Mouse (Mus musculus) liver, embryonic 11.5 days (tissue): ENCODE measurements around the gene Ccdc40. TPM values are rescaled to one million over a fixed set of nuclear protein-coding genes. Genes with fewer than 3 reads are reported as not detected.

Experiments
- ATAC-seq: fragments of 200-750 bp; cut with Nextera tagmentation; replicated peaks from 2 replicates; pipeline ENCODE4 v1.8.0; 2017; ENCODE audit warnings: moderate number of reproducible peaks, mild to moderate bottlenecking, moderate TSS enrichment, moderate library complexity; ENCODE audit not compliant: low FRiP score
- DNase-seq: peaks from one replicate; pipeline ENCODE4 v3.0.0-alpha.2; 2017; ENCODE audit warnings: low spot score
- H3K27ac ChIP-seq: fragments of 300-500 bp; sonication (generic); 2 replicates; pipeline ENCODE4 v1.5.1; 2014; ENCODE audit warnings: mild to moderate bottlenecking, low read depth, low read length, control low read depth
- H3K27me3 ChIP-seq: fragments of 300-500 bp; sonication (generic); replicated peaks from 2 replicates; pipeline ENCODE4 v1.6.1; 2014; ENCODE audit warnings: low read length, mixed read lengths; ENCODE audit not compliant: control insufficient read depth, insufficient read depth
- H3K36me3 ChIP-seq: fragments of 300-500 bp; sonication (generic); 2 replicates; pipeline ENCODE4 v1.6.1; 2014; ENCODE audit warnings: mild to moderate bottlenecking, low read length, moderate library complexity, mixed read lengths; ENCODE audit not compliant: control insufficient read depth, insufficient read depth
- H3K4me1 ChIP-seq: fragments of 300-500 bp; sonication (generic); replicated peaks from 2 replicates; pipeline ENCODE4 v1.6.1; 2014; ENCODE audit warnings: low read length, mixed read lengths; ENCODE audit not compliant: control insufficient read depth, insufficient read depth
- H3K4me2 ChIP-seq: fragments of 300-500 bp; sonication (generic); 2 replicates; pipeline ENCODE4 v1.6.1; 2014; ENCODE audit warnings: mild to moderate bottlenecking, control low read depth, moderate library complexity
- H3K4me3 ChIP-seq: fragments of 300-500 bp; sonication (generic); 2 replicates; pipeline ENCODE4 v1.5.1; 2014; ENCODE audit warnings: low read depth, low read length, control low read depth
- H3K9ac ChIP-seq: fragments of 300-500 bp; sonication (generic); 2 replicates; pipeline ENCODE4 v1.6.1; 2014; ENCODE audit warnings: low read depth, low read length, control low read depth
- H3K9me3 ChIP-seq: fragments of 300-500 bp; sonication (generic); 2 replicates; pipeline ENCODE4 v1.6.1; 2016; ENCODE audit warnings: low read length, inconsistent platforms, mixed read lengths; ENCODE audit not compliant: control insufficient read depth
- WGBS: fragments of 180-500 bp; shearing (Covaris S2); extraction: QIAGEN DNeasy Blood & Tissue Kit; methylation state at CpG from one replicate; pipeline ENCODE4 v1.1.7; 2014; 5-methylcytosine and 5-hydroxymethylcytosine counted together
- polyA plus RNA-seq: library from polyadenylated mRNA; unstranded; fragments of >200 nt; fragmentation: Nextera tagmentation; extraction: Ambion mirVana; gene quantifications from 2 replicates; pipeline ENCODE4 v1.2.1, GENCODE M21; 2014

Ccdc40 gene
- polyA plus RNA-seq, 1 experiment from 2014 or later, result 4.1 TPM

DNA sequence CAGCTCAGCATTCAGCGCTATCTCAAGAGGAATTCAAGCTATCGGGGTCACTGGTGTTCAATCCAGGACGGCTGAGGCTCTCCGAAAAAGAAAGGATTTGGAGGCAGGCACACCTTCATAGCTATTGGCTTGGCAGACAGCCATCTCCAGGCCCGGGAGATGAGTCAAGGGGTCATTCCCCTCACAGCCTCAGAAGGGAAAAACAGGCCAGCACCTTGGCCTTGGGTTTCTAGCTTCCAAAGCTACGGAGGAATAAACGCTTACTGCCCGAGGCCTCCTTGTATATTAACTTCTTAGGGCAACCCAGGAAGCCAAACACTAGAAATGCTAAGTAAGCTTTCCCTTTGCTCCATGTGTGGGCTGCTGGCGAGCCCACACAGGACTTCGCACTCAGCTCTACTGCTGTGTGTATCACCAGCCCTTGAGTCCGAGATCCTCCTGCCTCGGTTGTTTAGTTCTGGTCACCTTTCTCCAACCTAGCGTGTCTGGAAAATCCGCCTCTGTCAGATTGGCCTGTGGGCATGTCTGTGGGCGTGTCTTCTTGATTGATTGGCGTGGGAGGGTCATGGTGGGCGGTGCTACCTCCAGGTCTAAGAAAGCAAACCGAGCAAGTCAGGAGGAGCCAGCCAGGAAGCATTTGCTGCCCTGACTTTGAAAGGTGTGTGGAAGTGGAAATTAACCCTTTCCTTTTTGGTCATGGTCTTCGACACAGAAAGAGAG, 15.0 kb upstream of the Ccdc40 start:
- Histone ChIP-seq H3K4me1 (peaks cover 24% of the 10 kb centered on the region), H3K36me3 (0 out of 2 replicates have a peak, but pooled peaks cover 4% of the 10 kb centered on the region), H3K9me3 (no peaks in the 10 kb centered on the region), H3K9ac (no peak overlapping the region), H3K27ac (no peak overlapping the region), H3K4me3 (no peak overlapping the region), H3K4me2 (no peak overlapping the region), H3K27me3 (no peaks in the 10 kb centered on the region)
- no peak for ATAC-seq
- no peak for DNase-seq
- WGBS, result 56% methylated on average over 19 of the region's 19 CpGs

DNA sequence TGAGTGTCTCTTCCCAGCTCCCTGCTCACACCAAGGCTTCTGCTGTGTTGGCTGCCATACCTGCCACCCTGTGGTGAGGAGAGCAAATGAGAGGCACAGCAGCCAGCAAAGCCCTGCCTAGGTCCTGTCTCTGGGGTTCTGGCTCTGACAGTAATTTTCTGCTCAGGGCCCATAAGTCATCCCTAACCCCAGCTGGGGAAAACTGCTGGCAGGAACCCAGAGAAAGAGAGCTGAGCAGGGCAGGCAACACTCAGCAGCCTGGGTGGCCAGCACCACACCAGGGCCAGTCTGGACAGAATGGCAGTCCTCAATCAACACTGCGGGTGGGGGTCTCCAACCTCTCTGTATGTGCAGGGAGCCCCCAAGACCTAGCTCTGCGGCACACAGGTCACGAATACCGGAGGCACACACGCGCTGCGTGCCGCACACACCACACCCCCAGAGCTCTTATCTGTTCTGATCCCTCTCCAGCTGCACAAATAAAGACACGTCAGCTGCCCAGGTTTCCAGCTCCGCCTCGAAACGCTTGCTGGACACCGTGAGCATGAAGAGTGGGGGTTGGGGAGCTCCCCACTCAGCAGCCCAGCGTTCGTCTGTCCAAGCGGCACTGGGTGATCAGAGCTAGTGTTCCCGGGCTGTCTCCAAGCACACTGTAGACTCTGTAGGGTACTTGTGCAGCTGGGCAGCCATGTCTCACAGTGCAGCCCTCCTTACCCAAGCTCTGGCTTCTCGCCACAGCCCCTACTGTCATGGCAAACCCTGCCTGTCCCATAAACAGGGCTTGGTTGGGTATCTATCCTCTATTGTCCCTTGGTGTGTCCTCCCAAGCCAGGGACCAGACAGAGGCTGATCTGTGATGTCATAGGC, 13.1 kb upstream of the Ccdc40 start:
- H3K27ac ChIP-seq, result peak overlapping the region; percentile 72
- no peaks in the 10 kb centered on the region for H3K36me3 ChIP-seq
- DNase-seq (peak; percentile 70), ATAC-seq (peak; percentile 85)
- 9% methylated on average over 18 of the region's 18 CpGs for WGBS
- no peaks in the 10 kb centered on the region for H3K27me3 ChIP-seq
- H3K4me3 ChIP-seq, result peak overlapping the region; percentile 37
- H3K9ac ChIP-seq, result peak overlapping the region; percentile 50; the same call in 1 of the 2 replicates
- no peaks in the 10 kb centered on the region for H3K9me3 ChIP-seq
- H3K4me2 ChIP-seq, result peak overlapping the region; percentile 52
- peaks cover 31% of the 10 kb centered on the region for H3K4me1 ChIP-seq

DNA sequence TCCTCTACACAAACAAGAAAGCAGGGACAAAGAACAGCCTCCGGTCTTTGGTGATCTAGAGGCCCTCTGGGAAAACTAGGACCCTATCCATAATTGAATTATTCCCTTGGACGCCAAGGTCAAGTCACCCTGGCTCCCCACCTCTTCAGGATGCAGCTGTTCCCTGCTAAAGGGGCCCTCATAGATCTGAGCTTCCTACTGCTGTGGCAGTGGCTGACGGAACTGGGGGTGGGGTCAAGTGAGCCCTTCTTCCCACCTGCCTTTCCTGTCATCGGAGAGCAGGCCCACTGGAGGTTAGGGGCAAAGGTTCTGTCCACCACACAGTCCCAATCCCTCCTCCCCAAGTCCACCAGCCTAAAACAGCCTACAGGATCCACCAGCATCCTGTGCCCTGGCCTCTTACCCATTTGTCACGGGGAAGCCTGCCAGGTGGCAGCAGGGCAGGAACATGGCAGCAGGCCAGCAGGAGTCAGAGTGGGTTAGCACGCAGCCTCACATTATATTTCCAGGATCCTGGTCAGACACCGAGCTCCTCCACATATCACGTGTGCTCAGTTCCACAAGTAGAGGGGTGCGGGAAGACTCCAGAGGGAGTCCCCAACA, 12.4 kb upstream of the Ccdc40 start:
- Histone ChIP-seq H3K4me3 (peak overlapping the region; percentile 37; the same call in 1 of the 2 replicates), H3K4me1 (peaks cover 33% of the 10 kb centered on the region), H3K4me2 (peak overlapping the region; percentile 52), H3K9me3 (no peaks in the 10 kb centered on the region), H3K27me3 (no peaks in the 10 kb centered on the region), H3K9ac (peak overlapping the region; percentile 50; the same call in 1 of the 2 replicates), H3K36me3 (no peaks in the 10 kb centered on the region), H3K27ac (peak overlapping the region; percentile 72)
- WGBS, result 52% methylated on average over 9 of the region's 9 CpGs
- no peak for DNase-seq
- peak; percentile 30 for ATAC-seq

DNA sequence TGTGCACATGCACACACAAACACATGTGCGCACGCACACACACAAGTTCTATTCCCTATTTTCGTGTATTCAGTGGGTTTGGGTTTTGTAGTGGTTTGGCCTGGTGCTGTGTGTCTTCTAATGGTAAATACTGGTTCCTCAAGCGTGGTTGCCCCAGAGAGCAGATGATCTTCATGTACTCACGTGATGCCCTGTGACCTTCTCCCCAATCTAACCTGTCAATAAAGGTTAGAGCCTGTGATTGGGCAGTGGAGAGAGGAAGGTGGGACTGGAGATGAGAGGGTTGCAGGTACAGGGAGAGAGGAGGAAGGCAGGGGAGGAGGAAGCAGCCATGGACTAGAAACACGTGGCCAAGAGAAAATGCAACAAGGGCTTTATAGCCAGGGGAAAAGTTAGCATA, 10.5 kb upstream of the Ccdc40 start:
- no peaks in the 10 kb centered on the region for H3K9me3 ChIP-seq
- no peaks in the 10 kb centered on the region for H3K27me3 ChIP-seq
- H3K9ac ChIP-seq, result no peak overlapping the region
- ATAC-seq (no peak), DNase-seq (no peak)
- 82% methylated on average over 6 of the region's 6 CpGs for WGBS
- H3K4me3 ChIP-seq, result no peak overlapping the region
- H3K27ac ChIP-seq, result no peak overlapping the region
- H3K4me1 ChIP-seq, result peaks cover 33% of the 10 kb centered on the region
- no peaks in the 10 kb centered on the region for H3K36me3 ChIP-seq
- no peak overlapping the region for H3K4me2 ChIP-seq

DNA sequence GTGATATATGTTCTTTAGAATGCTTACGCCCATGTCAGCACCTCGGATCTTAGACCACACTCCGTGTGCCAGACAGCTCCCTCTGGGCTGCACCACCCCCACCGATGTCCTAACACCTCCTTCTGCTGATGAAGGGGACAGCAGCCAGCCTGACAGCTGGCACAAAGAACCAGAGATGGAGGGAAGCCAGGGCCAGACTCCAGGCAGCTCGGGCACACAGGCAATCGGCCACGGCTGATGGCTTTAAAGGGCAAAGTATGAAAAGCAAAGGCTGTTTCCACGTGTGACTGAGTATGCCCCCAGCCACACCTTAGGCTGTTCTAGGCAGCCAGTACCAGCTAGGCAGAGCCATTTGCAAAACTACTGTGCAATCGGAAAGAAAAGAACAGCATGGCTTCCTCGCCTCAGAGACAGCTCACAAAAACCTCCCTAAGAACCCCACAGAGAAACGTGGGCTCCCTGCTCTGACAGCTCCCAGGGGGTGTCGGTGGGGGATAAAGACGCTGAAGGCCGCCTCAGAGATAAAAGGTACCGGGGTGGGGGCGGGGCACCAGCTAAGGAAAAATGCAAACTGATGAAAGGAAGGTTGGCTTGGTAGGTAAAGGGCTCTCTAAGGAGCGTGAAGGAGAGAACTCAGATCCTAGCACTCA, 8.4 kb upstream of the Ccdc40 start:
- Histone ChIP-seq H3K9me3 (no peaks in the 10 kb centered on the region), H3K27ac (no peak overlapping the region), H3K4me1 (peaks cover 27% of the 10 kb centered on the region), H3K27me3 (no peaks in the 10 kb centered on the region), H3K9ac (no peak overlapping the region), H3K4me3 (no peak overlapping the region), H3K4me2 (no peak overlapping the region), H3K36me3 (no peaks in the 10 kb centered on the region)
- DNase-seq (no peak), ATAC-seq (no peak)
- 35% methylated on average over 17 of the region's 17 CpGs for WGBS

DNA sequence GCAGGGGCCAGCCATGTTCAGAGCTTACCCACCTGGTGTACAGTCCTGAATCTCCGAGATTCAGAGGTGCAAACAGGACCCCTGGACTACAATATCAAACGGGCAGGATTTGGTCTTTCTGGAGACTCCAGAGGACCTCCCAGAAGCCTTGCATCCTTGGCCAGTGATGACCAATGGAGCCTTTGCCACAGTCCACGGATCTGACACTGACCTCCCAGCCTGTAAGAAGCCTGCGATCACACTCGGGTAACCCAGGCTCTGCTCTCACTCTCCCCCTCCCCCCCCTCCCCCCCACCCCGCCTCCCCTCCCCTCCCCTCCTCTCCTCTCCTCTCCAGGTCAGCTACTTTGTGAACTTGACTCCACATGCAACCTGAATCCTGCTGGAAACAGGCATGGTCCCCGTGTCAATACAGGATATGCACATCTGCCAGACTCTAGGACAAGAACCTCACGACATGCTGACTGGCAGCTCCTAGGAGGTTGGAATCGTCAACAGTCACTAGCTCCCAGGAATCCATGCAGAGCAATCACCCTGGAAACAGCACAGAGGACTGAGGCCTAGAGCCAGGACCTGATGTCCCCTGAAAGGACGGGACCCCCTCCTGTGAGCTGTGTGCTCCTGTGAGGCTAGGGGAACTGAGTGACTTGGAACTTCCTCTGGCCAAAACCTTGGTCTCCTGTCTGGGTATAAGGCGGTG, 6.4 kb upstream of the Ccdc40 start:
- H3K4me2 ChIP-seq, result no peak overlapping the region
- H3K27me3 ChIP-seq, result no peaks in the 10 kb centered on the region
- H3K9me3 ChIP-seq, result no peaks in the 10 kb centered on the region
- H3K27ac ChIP-seq, result no peak overlapping the region
- ATAC-seq (no peak), DNase-seq (no peak)
- H3K9ac ChIP-seq, result no peak overlapping the region
- peaks cover 13% of the 10 kb centered on the region for H3K4me1 ChIP-seq
- no peaks in the 10 kb centered on the region for H3K36me3 ChIP-seq
- 59% methylated on average over 10 of the region's 11 CpGs for WGBS
- H3K4me3 ChIP-seq, result no peak overlapping the region

DNA sequence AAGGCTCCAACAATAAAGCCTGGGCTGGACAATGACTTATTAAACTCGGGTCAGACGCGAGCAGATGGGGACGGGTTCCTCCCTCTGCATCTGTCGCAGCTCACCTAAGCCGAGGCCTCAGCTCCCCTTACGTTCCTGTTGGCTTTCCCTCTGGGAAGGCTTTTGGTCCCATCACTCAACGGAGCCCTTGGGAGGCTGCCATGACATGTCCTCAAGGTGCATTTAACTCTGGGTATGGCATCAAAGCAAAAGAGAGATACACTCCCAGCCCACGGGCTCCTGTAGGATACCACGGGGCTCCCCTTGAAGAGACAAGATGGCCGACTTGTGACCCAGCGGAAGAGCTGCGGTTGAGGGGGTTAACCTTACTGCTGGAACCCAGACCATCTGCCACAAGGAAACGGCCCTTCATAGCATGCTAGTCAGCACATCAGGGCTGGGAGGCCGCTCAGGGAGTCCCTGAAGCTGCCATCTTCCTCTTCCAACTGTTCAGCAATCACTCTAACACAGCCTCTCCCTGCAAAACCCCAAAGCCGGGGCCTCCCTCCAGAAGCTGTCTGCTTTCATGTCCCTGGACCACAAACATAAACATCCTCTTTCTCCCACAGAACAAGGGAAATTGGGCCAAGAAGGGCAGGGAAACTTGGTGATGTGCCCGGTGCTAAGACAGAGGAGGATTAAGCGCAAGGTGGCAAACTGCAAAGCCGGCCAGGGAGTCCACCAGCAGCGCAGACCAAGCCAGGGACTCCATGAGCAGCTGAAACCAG, 5.1 kb upstream of the Ccdc40 start:
- Histone ChIP-seq H3K4me2 (no peak overlapping the region), H3K27ac (no peak overlapping the region), H3K4me1 (peaks cover 18% of the 10 kb centered on the region), H3K36me3 (no peaks in the 10 kb centered on the region), H3K27me3 (no peaks in the 10 kb centered on the region), H3K9me3 (no peaks in the 10 kb centered on the region), H3K9ac (no peak overlapping the region), H3K4me3 (no peak overlapping the region)
- ATAC-seq, result no peak
- 82% methylated on average over 20 of the region's 20 CpGs for WGBS
- DNase-seq, result no peak
